Mouse (Mus musculus) neural tube, embryonic 14.5 days (tissue): ENCODE measurements around the gene Gm10382. TPM values are rescaled to one million over a fixed set of nuclear protein-coding genes. Genes with fewer than 3 reads are reported as not detected.
"Not testable (repeated sequence)": the region's sequence is repeated elsewhere in the genome, so short reads cannot be mapped to it uniquely, and the experiment has no call there.

ENCODE experiments used
- ATAC-seq: fragments of 200-750 bp; cut with Nextera tagmentation; 2 replicates; pipeline ENCODE4 v1.8.0; 2017; ENCODE audit warnings: low read depth, mild to moderate bottlenecking, moderate TSS enrichment, moderate library complexity
- H3K27ac ChIP-seq: fragments of 300-500 bp; sonication (generic); 2 replicates; pipeline ENCODE4 v1.5.1; 2014; ENCODE audit warnings: low read depth, mild to moderate bottlenecking, control low read depth, low read length, moderate library complexity, mixed read lengths
- H3K27me3 ChIP-seq: fragments of 300-500 bp; sonication (generic); 2 replicates; pipeline ENCODE4 v1.6.1; 2014; ENCODE audit warnings: low read length; ENCODE audit not compliant: control insufficient read depth, insufficient read depth
- H3K36me3 ChIP-seq: fragments of 300-500 bp; sonication (generic); 2 replicates; pipeline ENCODE4 v1.6.1; 2014; ENCODE audit warnings: low read length, mixed read lengths; ENCODE audit not compliant: control insufficient read depth, insufficient read depth
- H3K4me1 ChIP-seq: fragments of 300-500 bp; sonication (generic); 2 replicates; pipeline ENCODE4 v1.6.1; 2014; ENCODE audit warnings: low read length; ENCODE audit not compliant: control insufficient read depth, insufficient read depth
- H3K4me2 ChIP-seq: fragments of 300-500 bp; sonication (generic); 2 replicates; pipeline ENCODE4 v1.6.1; 2014; ENCODE audit warnings: mild to moderate bottlenecking, low read depth, low read length, control low read depth
- H3K4me3 ChIP-seq: fragments of 300-500 bp; sonication (generic); 2 replicates; pipeline ENCODE4 v1.5.1; 2014; ENCODE audit warnings: low read depth, low read length, control low read depth, mixed read lengths
- H3K9ac ChIP-seq: fragments of 300-500 bp; sonication (generic); replicated peaks from 2 replicates; pipeline ENCODE4 v1.6.1; 2014; ENCODE audit warnings: low read depth, mild to moderate bottlenecking, control low read depth, low read length, mixed read lengths
- H3K9me3 ChIP-seq: fragments of 300-500 bp; sonication (generic); 2 replicates; pipeline ENCODE4 v1.6.1; 2016; ENCODE audit warnings: low read length; ENCODE audit not compliant: control insufficient read depth
- WGBS: fragments of 180-500 bp; shearing (Covaris S2); extraction: QIAGEN DNeasy Blood & Tissue Kit; methylation state at CpG from one replicate; pipeline ENCODE4 v1.1.7; 2014; 5-methylcytosine and 5-hydroxymethylcytosine counted together
- polyA plus RNA-seq: library from polyadenylated mRNA; unstranded; fragments of >200 nt; fragmentation: Nextera tagmentation; extraction: Ambion mirVana; gene quantifications from 2 replicates; pipeline ENCODE4 v1.2.1, GENCODE M21; 2014

Gene Gm10382
- polyA plus RNA-seq, 1 experiment from 2014 or later = 0.50 TPM

DNA sequence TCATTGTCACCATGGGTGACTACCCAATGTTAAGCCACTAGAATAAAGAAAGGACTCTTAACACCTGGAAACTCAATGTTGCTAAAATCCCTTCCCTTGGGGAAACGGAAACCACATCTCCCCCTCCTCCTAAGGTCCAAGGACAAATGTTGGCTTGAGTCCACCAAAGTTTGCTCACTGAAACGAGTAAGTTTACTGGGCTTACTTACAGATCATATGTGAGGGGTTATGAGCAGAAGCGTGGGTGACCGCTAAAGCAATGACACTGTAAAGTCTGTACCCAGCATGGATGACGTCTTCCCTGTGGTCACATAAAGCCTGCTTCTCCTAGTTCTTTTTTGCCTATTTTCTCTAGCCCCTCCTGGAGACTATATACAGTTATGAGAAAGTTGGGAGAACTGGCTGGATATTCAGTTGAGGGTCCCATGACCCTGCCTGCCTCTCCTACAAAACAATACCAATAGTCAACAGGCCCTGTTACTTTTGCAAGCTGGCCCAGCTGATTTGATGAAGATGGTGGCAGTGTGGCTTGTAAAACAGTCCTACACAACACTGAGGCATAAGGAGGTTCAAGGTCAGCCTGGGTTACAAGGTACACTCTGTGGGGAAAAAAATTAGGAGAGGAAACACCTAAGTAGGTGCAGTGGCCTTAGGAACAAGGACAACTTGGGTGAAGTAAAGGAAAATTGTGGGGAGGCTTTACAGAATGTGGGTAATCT lies 7.0 kb upstream of the Gm10382 start:
- Histone ChIP-seq H3K4me2 (no peak overlapping the region), H3K9me3 (no peaks in the 10 kb centered on the region), H3K9ac (no peak overlapping the region), H3K4me1 (peaks cover 9% of the 10 kb centered on the region; the same call in 1 of the 2 replicates), H3K4me3 (no peak overlapping the region), H3K27ac (no peak overlapping the region), H3K27me3 (no peaks in the 10 kb centered on the region), H3K36me3 (peaks cover 11% of the 10 kb centered on the region)
- 79% methylated on average over 5 of the region's 5 CpGs for WGBS
- ATAC-seq = no peak

DNA sequence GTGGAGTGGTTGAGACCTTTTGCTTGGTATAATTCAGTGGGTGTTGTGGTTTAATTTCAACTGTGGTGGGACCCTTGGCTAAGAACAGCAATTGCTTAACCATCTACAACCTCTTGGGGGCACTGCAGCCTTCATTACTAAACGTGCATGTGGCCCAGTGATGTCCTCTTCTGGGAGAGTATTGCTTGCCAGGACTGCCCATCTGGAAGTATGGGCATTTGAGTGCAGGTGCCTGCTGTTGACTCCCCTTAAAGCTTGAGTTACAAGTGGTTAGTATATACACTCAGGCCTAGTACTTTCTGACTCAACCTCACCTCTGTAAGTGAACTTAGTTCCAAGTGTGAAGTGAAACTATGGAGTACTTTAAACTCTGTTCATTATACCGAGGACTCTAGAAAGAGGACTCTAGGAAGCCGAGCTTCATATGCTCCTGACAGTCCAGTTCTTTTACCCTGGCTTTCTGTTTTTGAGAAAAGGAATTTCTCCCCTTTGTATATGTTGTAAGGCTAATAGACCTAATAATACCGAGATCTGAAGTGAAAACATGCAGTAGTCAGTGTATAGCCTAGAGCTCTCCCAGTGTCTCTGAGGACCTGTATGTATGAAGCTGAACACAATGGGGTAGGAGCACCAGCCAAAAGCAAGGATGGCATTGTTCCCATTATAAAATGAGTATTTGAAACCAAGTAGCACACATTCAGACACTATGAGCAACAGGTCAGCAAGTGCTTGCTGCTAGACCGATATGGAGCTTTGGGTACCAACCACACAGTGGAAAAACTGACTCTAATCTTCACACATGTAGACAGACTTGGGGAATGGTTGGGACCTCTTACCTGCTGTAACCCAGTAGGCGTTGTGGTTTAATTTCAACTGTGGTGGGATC lies 6.2 kb upstream of the Gm10382 start:
- no peak overlapping the region for H3K9ac ChIP-seq
- peaks cover 11% of the 10 kb centered on the region for H3K36me3 ChIP-seq
- H3K27ac ChIP-seq = no peak overlapping the region
- peaks cover 9% of the 10 kb centered on the region; the same call in 1 of the 2 replicates for H3K4me1 ChIP-seq
- no peak for ATAC-seq
- no peak overlapping the region for H3K4me2 ChIP-seq
- no peaks in the 10 kb centered on the region for H3K9me3 ChIP-seq
- WGBS = 50% methylated on average over 6 of the region's 6 CpGs
- H3K27me3 ChIP-seq = no peaks in the 10 kb centered on the region
- no peak overlapping the region for H3K4me3 ChIP-seq

DNA sequence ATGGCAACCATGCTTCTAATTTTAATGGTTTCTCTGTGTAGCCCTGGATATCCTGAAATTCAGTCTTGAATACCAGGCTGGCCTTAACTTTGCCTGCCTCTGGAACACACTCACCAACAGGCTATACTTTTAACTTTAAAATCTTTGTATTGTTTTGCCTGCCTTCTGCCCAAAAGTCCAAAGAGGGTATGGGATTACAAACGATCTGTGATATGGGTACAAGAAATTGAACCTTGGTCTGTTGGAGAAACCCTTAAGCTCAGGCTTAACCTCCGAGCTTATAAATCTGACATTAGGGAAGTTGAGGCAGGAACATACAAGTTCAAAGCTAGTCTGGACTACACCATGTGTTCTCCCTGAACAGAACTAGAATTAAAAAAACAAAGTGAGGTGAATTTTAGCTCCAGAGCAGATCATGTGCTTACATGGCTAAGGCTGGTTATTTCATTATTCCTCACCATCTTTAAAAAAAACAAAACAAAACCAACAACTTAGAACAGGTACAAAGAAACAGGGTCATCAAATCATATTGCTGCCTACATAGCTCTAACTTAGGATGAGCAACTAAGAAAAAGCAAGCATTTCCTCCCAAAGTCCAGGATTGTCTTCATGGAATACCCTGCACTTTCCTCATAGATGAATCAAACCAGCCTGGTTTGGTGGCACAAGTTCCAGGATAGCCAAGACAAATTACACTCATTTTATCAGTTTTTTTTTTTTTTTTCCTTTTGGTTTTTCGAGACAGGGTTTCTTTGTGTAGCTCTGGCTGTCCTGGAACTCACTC lies 5.3 kb upstream of the Gm10382 start:
- peaks cover 17% of the 10 kb centered on the region for H3K4me1 ChIP-seq
- H3K9ac ChIP-seq = no peak overlapping the region
- no peak overlapping the region for H3K4me2 ChIP-seq
- no peak overlapping the region for H3K27ac ChIP-seq
- H3K27me3 ChIP-seq = no peaks in the 10 kb centered on the region
- no peak for ATAC-seq
- 80% methylated on average over 3 of the region's 3 CpGs for WGBS
- no peaks in the 10 kb centered on the region for H3K9me3 ChIP-seq
- no peak overlapping the region for H3K4me3 ChIP-seq
- H3K36me3 ChIP-seq = peaks cover 11% of the 10 kb centered on the region

DNA sequence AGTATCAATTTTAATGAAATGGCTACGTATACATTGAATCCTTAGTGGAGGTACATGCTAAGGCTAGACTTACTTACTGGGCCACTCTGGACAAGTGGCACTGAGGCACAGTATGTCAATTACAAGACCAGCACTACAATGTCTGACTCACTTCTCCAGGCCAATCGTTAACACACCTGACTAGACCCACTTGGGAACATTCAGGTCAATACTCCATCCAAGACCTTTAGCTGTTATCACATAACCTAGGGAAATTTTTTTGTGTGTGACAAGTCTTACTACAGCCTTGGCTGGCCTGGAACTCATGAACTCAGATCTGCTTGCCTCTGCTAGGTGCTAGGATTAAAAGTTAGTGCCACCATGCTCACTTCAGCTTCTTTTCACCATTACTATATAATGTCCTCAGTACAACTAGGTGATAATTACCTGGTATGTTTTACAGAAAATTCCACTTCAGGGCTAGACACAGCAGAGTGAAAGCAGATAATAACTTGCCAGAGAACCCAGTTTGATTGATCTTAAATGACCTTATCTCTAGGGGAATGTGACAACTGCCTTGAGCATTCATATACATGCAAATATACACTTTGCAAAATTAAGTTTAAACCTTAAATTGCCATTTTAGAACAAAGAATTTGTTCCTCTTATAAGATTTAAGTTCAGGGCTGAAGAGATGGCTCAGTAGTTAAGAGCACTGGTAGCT lies 4.5 kb upstream of the Gm10382 start:
- H3K9me3 ChIP-seq = no peaks in the 10 kb centered on the region
- H3K4me2 ChIP-seq = no peak overlapping the region
- ATAC-seq = no peak
- peaks cover 11% of the 10 kb centered on the region for H3K36me3 ChIP-seq
- no peaks in the 10 kb centered on the region for H3K27me3 ChIP-seq
- H3K4me3 ChIP-seq = no peak overlapping the region
- H3K27ac ChIP-seq = no peak overlapping the region
- peaks cover 17% of the 10 kb centered on the region for H3K4me1 ChIP-seq
- 86% methylated on average over 2 of the region's 2 CpGs for WGBS
- no peak overlapping the region for H3K9ac ChIP-seq

DNA sequence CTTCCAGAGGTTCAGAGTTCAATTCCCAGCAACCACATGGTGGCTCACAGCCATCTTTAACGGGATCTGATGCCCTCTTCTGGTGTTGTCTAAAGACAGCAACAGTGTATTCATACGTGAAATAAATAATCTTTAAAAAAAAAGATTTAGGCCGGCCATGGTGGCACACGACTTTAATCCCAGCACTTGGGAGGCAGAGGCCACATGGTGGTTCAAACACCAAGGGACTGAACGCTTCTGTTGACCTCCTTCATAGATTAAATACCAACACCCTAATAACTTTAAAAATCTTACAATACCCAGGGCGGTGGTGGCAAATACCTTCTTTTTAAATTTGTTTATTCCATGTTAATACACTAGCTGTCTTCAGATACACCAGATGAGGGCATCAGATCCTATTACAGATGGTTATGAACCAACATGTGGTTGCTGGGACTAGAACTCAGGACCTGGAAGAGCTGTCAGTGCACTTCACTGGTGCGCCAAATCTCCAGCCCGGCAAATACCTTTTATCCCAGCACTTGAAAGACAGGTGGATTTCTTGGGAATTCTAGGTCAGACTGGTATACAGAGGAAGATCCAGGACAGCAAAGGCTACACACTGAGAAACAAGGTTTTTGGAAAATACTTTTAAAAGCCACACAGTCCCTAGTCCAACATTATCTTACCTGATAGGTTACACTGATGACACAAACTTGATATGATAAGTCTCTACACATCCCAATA lies 3.7 kb upstream of the Gm10382 start:
- peak overlapping the region; percentile 16; the same call in 1 of the 2 replicates for H3K4me2 ChIP-seq
- H3K9me3 ChIP-seq = no peaks in the 10 kb centered on the region
- H3K27ac ChIP-seq = no peak overlapping the region
- WGBS = 82% methylated on average over 8 of the region's 8 CpGs
- no peak overlapping the region for H3K4me3 ChIP-seq
- peaks cover 17% of the 10 kb centered on the region for H3K4me1 ChIP-seq
- peaks cover 11% of the 10 kb centered on the region for H3K36me3 ChIP-seq
- H3K27me3 ChIP-seq = no peaks in the 10 kb centered on the region
- H3K9ac ChIP-seq = no peak overlapping the region
- ATAC-seq = no peak

DNA sequence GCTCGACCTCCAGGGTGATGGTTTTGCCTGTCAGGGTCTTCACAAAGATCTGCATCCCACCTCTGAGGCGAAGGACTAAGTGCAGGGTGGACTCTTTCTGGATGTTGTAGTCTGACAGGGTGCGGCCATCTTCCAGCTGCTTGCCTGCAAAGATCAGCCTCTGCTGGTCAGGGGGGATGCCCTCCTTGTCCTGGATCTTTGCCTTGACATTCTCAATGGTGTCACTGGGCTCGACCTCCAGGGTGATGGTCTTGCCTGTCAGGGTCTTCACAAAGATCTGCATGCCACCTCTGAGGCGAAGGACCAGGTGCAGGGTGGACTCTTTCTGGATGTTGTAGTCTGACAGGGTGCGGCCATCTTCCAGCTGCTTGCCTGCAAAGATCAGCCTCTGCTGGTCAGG lies 1.8 kb upstream of the Gm10382 start:
- H3K4me1 ChIP-seq = peaks cover 17% of the 10 kb centered on the region

DNA sequence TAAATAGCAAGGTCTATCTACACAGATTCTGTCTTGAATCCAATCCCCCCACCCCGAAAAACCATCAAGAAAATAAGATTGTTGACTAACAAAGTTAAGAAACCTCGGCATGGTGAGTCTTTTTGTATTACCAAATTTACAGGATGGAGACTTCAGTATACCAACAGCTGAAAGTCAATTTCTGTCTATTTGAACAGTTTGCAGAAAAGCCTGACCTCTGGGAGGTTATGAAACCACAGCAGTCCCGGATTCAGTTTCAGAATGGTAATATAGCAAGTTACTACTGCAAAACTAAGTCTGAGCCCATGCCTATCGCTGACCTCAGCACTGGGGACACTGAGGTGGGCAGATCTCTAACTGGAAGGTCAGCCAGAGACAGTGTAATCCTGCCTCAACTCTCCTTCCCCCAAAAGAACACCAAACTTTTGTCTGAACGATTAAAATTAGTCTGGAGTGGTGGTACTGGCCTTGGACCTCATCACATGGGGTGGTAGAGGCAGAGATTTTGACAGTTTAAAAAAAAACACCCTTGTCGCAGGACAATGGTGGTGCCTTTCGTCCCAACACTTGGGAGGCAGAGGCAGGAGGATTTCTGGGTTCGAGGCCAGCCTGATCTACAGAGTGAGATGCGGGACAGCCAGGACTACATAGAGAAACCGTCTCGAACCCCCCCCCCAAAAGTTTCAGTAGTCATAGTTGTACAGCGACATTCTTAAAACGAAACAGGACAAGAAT lies 597 bp upstream of the Gm10382 start:
- peak overlapping the region; percentile 99 for H3K4me2 ChIP-seq
- no peaks in the 10 kb centered on the region for H3K9me3 ChIP-seq
- 28% methylated on average over 13 of the region's 13 CpGs for WGBS
- H3K4me1 ChIP-seq = peaks cover 22% of the 10 kb centered on the region
- H3K27ac ChIP-seq = no peak overlapping the region
- no peaks in the 10 kb centered on the region for H3K27me3 ChIP-seq
- peaks cover 11% of the 10 kb centered on the region for H3K36me3 ChIP-seq
- peak overlapping the region; percentile 100 for H3K4me3 ChIP-seq
- no peak for ATAC-seq
- H3K9ac ChIP-seq = peak overlapping the region; percentile 95

More for the DNA sequence above, 1.8 kb upstream of the Gm10382 start:
- H3K27me3 ChIP-seq, H3K9me3 ChIP-seq, H3K9ac ChIP-seq, H3K4me2 ChIP-seq, ATAC-seq, H3K4me3 ChIP-seq, H3K27ac ChIP-seq: not testable (repeated sequence)
- peaks cover 11% of the 10 kb centered on the region for H3K36me3 ChIP-seq
- 95% methylated on average over 4 of the region's 6 CpGs for WGBS
